Mouse (Mus musculus): ENCODE results near the gene Mylk2. TPM values are rescaled to one million over a fixed set of nuclear protein-coding genes. Genes with fewer than 3 reads are reported as not detected.

Mylk2 gene
- total RNA-seq, 2 experiments from 2014 or later: not detected

DNA sequence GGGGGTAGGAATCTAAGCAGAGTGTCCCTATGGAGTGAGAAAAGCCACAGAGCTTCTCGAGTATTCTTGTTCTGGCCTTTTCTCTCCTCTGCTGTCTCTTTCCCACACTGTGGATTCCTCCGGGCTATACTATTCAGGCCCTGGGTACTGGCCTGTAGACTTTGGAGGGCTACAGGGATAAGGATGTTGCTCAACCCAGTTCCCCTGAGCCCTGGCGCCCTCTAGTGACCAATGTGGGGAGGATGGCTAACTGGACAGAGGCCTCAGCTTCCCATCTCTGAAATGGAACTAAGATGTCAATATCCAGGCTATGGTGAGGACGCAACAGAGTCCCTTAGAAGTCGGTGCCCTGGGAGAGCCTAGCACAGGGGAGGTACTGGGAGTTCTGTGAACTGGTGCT lies 22.5 kb downstream of the Mylk2 start:
- DNase-seq (ENCODE audit: extremely low spot score in 1 of 2, low spot score in 2 of 2): peak in 1 of 2 experiments; percentile 65

DNA sequence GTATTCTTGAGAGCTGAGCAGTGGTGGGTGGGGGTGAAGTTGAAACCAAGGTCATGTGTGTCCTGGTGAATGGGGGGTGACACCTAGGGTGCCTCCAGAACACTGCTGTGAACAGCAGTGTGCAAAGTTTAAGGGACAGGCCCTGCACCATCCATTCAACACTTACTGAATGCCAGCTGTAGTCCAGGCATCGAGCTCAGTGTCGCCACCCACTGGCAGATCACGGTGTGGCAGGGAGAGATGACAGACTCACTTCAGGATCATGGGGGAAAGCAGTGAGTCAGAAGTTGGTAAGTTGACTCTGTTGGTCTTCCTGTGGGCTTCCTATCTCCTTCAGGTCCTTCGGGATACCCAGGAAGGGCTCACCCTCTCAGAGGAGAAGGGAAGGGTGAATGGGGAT lies 28.7 kb downstream of the Mylk2 start:
- DNase-seq (ENCODE audit: extremely low spot score in 1 of 2, low spot score in 2 of 2): no peak
- intact Hi-C loops (cut with DNase I): no loop called here

More for the DNA sequence above, 22.5 kb downstream of the Mylk2 start:
- intact Hi-C loops (cut with DNase I): no loop called here

DNA sequence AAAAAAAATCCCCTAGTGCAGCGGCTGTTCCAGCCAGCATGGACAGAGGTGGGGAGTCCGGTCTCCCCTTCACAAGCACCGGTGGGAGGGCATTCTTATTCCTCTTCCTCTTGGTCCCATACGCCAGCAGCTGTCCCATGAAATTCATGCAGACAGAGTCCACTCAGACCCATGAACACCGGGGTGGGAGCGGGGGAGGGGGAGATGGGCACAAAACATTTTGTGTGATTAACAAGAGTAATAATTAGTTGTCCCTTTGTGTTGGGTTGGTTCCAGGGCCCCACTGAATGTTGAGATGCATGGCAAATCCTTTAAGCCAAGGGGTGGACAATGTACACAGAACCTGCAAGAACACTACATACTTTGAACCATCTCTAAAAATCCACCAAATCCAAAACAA lies 30.0 kb downstream of the Mylk2 start:
- intact Hi-C loops (cut with DNase I): no loop called here
- no peak for DNase-seq (ENCODE audit: extremely low spot score in 1 of 2, low spot score in 2 of 2)

DNA sequence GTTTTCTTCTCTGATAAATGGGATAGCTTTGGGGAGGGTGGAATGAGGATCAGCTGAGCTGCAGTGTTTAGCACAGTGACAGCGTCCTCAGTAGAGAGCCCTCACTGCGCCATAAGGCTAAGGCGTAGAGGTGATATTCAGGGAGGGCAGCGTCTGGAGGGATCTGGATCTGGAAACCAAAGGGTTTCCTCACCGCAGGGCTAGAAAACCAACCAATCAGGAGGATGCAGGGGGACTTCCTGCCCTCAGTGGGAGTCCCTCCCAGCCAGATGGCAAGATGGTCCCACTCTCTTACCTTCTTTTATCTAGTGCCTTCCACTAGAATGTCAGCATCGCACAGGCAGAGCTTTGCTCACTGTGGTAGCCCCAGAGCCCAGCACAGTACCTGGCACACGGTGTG lies 30.6 kb downstream of the Mylk2 start:
- no peak for DNase-seq (ENCODE audit: extremely low spot score in 1 of 2, low spot score in 2 of 2)

DNA sequence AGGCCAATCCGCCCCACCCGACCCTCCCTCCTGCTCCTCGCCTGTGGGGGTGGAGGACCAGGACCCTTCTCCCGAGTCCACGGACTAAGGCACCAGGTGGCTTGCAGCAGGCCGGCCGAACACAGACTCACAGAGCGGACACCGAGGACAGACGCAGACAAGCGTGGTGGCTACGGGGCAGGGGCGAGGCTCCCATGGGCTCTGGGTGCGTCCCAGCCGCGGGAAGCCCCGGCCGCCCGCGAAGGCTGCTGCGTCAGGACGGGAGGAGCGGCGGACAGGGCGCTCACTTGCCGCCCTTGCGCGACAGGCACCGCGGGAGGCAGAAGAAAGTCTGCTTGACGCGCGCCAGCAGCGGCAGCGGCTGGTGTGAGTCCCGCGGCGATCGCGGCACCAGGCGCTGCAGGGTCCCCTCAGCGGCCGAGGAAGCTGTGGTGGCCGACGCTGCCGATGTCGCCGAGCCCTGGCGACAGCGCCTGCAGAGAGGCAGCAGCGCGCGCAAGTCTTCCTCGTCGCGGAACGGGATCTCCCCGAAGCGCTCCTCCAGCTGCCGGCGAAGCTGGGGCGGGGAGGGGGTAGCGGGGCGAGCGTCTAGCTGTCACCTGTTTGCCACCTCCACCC lies 31.9 kb downstream of the Mylk2 start:
- DNase-seq (ENCODE audit: extremely low spot score in 1 of 2, low spot score in 2 of 2): no peak
- intact Hi-C loops (cut with DNase I): no loop called here

More for the DNA sequence above, 30.6 kb downstream of the Mylk2 start:
- intact Hi-C loops (cut with DNase I): no loop called here

DNA sequence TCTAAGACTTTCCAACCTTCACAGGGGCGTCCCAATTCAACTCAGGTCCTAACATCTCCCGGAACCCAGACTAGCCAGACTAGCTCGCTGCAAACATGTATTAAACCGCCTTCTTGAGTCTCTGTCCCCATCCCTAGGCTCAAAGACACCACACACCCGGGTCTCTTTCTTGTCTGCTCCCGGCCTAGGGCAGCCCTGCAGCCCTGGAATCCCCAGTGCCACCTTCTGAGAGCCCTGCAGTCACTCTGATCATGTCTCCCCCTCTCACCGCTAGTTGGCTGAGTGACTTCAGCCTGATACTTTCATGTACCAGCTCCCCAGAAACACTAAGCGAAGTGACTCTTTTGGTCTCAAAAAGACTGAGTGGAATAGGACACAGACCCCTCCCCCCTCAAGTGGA lies 32.4 kb downstream of the Mylk2 start:
- DNase-seq (ENCODE audit: extremely low spot score in 1 of 2, low spot score in 2 of 2): no peak
- intact Hi-C loops (cut with DNase I): no loop called here

DNA sequence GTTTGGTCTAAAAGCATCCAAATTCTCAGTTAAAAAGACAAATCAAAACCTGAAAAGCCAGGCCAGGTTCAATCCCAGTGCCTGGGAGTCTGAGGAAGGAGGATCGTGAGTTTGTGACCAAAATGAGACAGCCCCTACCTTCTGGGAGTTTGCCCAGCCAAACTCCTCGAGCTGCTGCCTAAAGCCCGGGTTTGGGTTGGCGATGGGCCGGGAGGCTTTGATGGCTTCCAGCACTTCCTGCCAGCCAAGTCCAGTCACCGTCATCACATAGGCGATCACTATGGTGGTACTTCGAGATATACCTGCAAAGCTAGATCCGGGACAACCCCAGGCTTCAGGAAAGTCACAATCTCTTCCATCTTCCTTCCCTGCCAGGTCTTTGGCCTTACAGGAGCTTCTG lies 32.9 kb downstream of the Mylk2 start:
- intact Hi-C loops (cut with DNase I): no loop called here
- no peak for DNase-seq (ENCODE audit: extremely low spot score in 1 of 2, low spot score in 2 of 2)

DNA sequence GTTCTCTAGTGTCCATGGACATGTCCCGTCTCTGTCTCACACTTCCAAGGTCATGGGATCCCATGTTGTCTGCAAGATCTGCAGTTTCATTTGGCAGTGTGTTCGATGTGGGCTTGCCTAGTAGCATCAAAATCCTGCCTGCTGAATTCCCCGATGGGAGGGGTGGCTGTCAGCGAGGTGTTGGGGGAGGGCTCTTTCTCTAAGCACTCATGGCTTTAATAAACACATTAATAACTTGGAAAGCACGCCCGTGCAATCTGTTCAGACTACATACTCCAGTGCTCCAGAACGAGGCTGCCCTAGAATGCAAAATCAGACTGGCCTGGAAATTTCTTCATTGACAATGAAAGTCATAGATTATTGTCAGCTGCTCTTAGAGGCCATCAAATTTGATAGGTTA lies 35.9 kb downstream of the Mylk2 start:
- intact Hi-C loops (cut with DNase I): no loop called here
- DNase-seq (ENCODE audit: extremely low spot score in 1 of 2, low spot score in 2 of 2): no peak

DNA sequence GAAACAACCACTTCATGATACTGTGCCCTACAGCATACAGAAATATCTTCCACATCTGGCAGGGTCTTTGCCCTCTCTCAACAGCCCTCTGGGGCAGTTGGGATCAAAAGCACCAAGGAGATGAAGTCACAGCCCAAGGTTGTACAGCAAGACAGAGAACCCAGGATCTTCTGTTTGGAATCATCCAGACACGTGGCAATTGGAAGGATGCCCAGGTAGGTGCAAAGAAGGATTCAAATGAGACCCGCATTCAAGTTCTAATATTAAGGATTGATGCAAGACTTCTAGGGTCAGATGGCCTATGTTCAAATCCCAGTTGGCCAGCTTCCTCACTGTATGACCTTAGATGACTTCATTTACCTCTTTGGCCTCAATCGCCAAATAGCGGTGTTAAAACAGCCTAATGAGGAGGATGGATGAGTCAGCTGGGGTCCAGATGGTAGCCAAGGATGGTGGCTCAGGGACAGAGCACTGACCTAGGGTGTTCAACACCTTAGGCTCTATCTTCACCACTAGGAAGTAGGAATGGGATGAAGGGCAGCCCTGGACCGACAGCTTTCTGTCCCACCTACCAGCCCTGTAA lies 37.4 kb downstream of the Mylk2 start:
- intact Hi-C loops (cut with DNase I): no loop called here
- no peak for DNase-seq (ENCODE audit: extremely low spot score in 1 of 2, low spot score in 2 of 2)

DNA sequence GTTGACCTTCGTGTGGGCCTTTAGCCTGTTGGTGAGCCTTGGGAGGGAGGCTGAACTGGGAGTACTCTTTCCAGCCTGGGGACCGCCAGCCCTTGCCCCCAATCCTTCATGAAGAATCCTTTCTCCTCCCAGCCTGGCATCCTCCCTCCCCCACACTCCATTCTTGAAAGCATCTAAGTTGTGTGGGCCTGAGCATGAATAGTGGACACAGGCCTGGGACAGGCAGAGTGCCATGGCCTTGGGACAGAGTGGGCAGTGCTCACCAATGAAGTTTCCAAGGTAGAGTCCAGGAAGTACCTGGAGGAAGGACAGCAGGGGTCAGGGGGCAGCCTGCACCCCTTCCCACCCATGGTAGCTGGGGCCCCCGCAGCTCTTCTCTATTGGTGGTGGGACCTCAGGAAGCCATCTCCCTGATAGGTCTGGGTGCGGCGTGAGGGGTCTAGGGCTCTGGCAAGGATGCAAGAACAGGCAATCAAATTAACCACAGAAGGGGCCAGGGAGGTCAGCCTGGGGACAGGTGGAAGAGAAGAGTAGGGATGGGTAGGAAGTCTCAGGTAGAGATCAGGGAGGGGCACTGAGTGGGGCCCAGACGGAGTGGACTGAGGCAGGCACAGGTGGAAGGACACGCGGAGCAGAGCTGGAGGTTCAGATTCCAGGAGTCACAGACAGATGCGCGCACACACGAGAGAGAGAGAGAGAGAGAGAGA lies 39.4 kb downstream of the Mylk2 start:
- intact Hi-C loops (cut with DNase I): no loop called here
- no peak for DNase-seq (ENCODE audit: extremely low spot score in 1 of 2, low spot score in 2 of 2)

DNA sequence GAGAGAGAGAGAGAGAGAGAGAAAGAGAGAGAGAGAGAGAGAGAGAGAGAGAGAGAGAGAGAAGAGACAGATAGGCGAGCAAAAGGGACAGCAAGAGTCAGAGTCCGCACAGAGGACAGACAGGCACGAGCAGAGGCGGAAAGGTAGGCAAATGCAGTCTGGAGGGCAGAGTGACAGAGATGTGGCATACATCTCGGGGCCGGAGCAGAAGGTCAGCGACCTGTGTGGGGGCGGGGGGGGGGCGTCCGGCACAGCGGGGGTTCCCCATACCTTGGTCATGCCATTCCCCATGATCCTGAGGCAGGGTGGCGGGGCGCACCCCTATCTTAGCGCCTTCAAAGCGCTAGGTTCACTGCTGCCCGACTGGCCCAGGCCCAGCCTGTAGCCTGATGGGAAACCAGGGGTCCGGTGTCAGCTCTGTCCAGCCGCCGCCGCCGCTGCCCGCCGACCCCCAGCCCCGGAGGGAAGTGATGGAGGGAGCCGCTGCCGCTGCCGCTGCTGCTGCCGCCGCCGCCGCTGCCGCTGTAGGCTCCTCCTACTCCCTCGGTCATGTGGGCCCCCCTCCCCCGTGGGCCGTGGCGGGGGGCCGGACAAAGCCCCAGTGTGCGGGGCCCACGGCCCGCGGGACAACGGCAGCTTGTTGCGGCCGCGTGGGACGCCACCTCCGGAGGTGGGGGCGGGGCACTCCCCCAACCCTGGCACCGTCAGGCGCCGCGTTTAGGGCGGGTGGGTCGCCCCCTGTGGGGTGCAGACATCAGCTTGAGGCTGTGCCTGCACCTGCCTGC lies 40.1 kb downstream of the Mylk2 start, which contains the start of gene Dusp15:
Dusp15 (minus strand) TSS at position 634 of the 785 bp plus-strand sequence.
- intact Hi-C loops (cut with DNase I): no loop called here
- peak in 1 of 2 experiments; percentile 82 for DNase-seq (ENCODE audit: extremely low spot score in 1 of 2, low spot score in 2 of 2)

DNA sequence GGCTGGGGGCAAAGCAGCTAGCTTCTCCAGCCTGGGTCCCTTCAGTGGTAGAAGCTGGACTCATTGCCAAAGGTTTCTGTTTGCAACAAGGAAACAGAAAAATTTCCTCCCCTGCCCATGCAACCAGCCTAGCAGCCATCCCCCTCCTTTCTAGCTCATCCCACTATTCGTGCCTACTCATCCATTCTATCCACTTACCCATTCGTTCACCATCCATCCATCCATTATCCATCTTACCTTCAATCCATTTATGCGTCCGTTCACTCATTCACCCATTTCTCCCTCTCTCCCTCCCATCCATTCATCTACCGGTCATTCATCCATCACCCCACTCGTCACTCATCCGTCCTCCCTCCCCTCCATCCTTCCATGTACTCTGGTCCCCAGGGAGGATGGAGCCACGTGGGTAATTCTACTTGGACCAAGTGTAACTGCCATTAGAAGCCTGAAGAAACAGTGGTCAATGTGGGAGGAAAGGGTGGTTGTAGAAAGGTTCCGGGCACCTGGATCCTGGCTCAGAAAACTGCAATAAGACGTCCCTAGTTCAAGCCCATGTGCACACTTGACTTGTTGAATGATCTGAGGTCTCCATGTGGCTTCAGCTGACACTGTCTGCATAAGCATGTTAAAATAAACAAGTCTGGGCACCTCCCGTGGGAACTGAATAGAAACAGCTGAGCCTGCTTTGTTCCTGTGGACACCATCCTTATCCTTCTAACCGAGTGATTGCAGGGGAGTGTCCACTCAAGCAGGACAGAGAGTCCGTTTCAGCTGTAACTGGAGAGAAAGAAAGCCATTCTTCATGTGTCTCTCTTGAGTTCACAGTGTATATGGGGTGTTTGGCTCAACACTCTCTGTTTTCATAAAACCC lies 40.9 kb downstream of the Mylk2 start:
- DNase-seq (ENCODE audit: extremely low spot score in 1 of 2, low spot score in 2 of 2): no peak
- intact Hi-C loops (cut with DNase I): no loop called here

DNA sequence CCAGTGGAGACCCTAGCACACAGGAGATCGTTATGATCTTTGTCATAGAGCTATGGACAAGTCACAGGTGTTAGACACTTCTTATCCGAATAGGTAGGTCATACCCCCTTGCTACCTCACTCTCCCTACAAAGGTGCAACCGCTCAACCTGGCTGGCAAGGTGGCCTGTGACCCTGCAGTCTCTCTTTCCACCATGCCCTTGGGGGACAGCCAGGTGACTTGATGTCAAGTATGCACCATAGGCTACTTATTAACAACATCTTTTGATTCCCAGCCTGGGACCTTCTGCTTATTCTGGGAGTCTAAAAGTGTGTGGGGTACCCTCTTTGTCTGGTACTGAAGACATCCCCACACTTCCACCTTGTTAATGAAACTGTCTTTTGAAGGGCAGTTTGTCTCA lies 47.0 kb downstream of the Mylk2 start:
- intact Hi-C loops (cut with DNase I): no loop called here
- no peak for DNase-seq (ENCODE audit: extremely low spot score in 1 of 2, low spot score in 2 of 2)

DNA sequence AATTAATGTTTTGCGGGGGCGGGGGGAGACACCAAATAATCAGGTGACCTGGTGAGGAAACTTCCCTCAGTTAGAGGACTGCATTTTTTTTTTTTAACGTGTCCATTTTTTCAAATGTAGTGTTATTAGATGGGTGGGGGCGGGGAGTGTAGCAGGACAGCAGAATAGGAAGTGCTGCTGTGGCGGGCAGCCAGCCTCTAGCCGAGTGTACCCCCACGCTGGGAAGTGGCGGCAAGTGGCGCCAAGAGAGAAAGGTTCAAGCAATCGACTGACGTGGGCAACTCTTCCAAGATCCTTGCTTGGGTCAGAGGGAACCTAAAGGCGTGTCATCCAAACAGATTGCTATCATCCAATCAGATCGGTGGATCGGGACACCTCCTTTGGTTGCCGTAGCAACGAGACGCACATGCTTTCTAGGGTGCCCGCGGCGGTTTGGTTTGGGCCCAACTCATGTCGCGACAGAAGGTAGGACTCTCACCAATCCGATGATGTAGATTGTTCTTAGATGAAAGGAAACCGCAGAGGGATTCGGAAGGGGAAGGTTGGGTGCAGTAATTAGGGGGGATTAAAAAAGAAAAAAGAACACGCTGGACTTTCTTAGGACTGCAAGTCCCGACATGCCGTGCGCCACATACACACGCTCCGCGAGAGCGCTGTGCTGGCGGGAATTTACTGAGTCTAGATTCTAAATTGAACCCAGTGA lies 51.1 kb downstream of the Mylk2 start, which contains the start of gene Ttll9:
Ttll9 (plus strand) TSS at position 395 of the 703 bp plus-strand sequence.
- DNase-seq (ENCODE audit: extremely low spot score in 1 of 2, low spot score in 2 of 2): peak; percentile 84 to 86
- intact Hi-C loops (cut with DNase I): no loop called here

DNA sequence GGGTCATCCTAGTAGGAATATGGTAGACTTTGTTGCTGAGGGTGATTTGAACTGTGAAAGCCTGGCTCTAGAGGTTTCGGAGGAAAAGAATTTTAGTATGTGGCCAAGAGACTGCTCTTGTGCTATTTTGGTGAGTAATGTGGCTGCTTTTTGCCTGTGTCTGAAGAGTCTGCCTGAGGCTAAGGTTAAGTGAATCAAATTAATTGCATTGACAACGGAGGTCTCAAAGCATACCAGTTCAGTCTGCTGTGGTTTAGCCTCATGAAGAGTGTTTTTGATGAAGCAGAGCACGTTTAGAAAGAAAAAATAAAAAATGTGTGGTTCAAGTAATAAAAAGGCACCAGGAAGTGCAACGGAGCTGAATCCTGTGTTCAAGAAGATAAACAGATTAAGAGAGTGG lies 54.4 kb downstream of the Mylk2 start:
- intact Hi-C loops (cut with DNase I): no loop called here
- DNase-seq (ENCODE audit: extremely low spot score in 1 of 2, low spot score in 2 of 2): no peak

Measured in left cerebral cortex, postnatal 10 days (tissue).